Comparison of ENCODE assay signal across 22 mouse cellular contexts in the genomic region with DNA sequence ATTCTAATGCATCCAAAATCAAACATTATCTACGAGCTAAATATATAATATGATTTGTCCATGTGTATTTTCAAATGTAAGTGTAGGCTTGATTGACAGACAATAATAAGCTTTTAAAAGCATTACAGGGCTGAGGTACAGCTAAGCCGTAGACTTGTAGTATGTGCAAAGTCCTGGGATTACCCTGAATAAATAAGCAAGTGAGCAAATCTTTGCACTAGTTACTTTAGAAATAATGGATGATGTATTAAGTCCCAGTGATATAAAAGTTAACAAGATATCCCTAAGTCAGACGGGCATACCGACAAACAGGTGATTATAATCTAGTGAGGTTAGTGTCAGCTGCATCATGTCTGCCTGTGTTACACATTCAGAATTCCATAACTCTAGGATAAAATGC.
DNase-seq lines count a peak whose midpoint lies in the region; ATAC-seq and TF ChIP-seq lines count a peak whose summit lies in the region.
"Had no signal": no experiment of that assay in that cellular context is flagged by ENCODE, and none has a peak within 500 bp of the region (broad histone marks: within the 10 kb centered on the region; RNA-seq: fewer than 3 reads in every experiment).

No protein-coding gene starts in this region.

- peak overlapping the region; percentile 85 for H3K27ac ChIP-seq in liver, adult 2 months (replicated peaks; ENCODE audit: insufficient read depth, low read depth, low read length)
- no peak overlapping the region; the same call in 1 of the 2 replicates for H3K27ac ChIP-seq in liver, embryonic 11.5 days (ENCODE audit: low read depth, low read length)
- H3K27ac ChIP-seq in liver, postnatal 0 days (ENCODE audit: low read depth) = 0 out of 2 replicates have a peak overlapping the region, but pooled peaks have one; percentile 31
- H3K27ac ChIP-seq in liver, embryonic 12.5 days = no peak overlapping the region
- H3K27ac ChIP-seq: embryonic facial prominence, embryonic 13.5 days; embryonic facial prominence, embryonic 15.5 days; forebrain, embryonic 10.5 days; forebrain, embryonic 12.5 days had no signal

- no peaks in the 10 kb centered on the region for H3K27me3 ChIP-seq in liver, adult 2 months (ENCODE audit: control insufficient read depth, insufficient read depth, low read length)
- no peaks in the 10 kb centered on the region for H3K27me3 ChIP-seq in liver, embryonic 11.5 days (replicated peaks; ENCODE audit: control insufficient read depth, insufficient read depth, low read length)
- no peaks in the 10 kb centered on the region for H3K27me3 ChIP-seq in liver, postnatal 0 days (ENCODE audit: insufficient read depth, low read length)
- H3K27me3 ChIP-seq in liver, embryonic 12.5 days (replicated peaks) = no peaks in the 10 kb centered on the region
- H3K27me3 ChIP-seq: embryonic facial prominence, embryonic 13.5 days; embryonic facial prominence, embryonic 15.5 days; forebrain, embryonic 12.5 days had no signal

- H3K4me3 ChIP-seq in liver, adult 2 months (ENCODE audit: insufficient read depth, low read depth, low read length) = no peak overlapping the region
- H3K4me3 ChIP-seq in liver, embryonic 11.5 days (ENCODE audit: low read depth, low read length) = no peak overlapping the region
- no peak overlapping the region for H3K4me3 ChIP-seq in liver, postnatal 0 days (ENCODE audit: low read depth, low read length)
- no peak overlapping the region for H3K4me3 ChIP-seq in liver, embryonic 12.5 days
- H3K4me3 ChIP-seq: embryonic facial prominence, embryonic 13.5 days; embryonic facial prominence, embryonic 15.5 days; erythroblast, embryonic 14.5 days; forebrain, embryonic 10.5 days; forebrain, embryonic 12.5 days had no signal

- no peak for TF ChIP-seq EP300 in liver, postnatal 0 days (IDR thresholded peaks at IDR 0.05; ENCODE audit: low read depth)

- H3K4me2 ChIP-seq in liver, embryonic 11.5 days = no peak overlapping the region
- H3K4me2 ChIP-seq in liver, postnatal 0 days (ENCODE audit: low read depth, low read length) = no peak overlapping the region
- H3K4me2 ChIP-seq in liver, embryonic 12.5 days = no peak overlapping the region
- H3K4me2 ChIP-seq: embryonic facial prominence, embryonic 13.5 days; embryonic facial prominence, embryonic 15.5 days; forebrain, embryonic 12.5 days had no signal

- 34% methylated on average over 4 of the region's 4 CpGs for WGBS in liver, adult 2 months
- 72% methylated on average over 4 of the region's 4 CpGs for WGBS in liver, embryonic 11.5 days
- 56% methylated on average over 4 of the region's 4 CpGs for WGBS in liver, postnatal 0 days (ENCODE audit: insufficient replicate concordance)
- WGBS in liver, embryonic 12.5 days (ENCODE audit: insufficient replicate concordance) = 64% methylated on average over 4 of the region's 4 CpGs

- H3K4me1 ChIP-seq in liver, adult 2 months (ENCODE audit: control insufficient read depth, insufficient read depth, low read length) = peaks cover 17% of the 10 kb centered on the region
- H3K4me1 ChIP-seq in liver, embryonic 11.5 days (replicated peaks; ENCODE audit: control insufficient read depth, insufficient read depth, low read length) = no peaks in the 10 kb centered on the region
- no peaks in the 10 kb centered on the region for H3K4me1 ChIP-seq in liver, postnatal 0 days (ENCODE audit: insufficient read depth)
- no peaks in the 10 kb centered on the region for H3K4me1 ChIP-seq in liver, embryonic 12.5 days
- H3K4me1 ChIP-seq: embryonic facial prominence, embryonic 13.5 days; embryonic facial prominence, embryonic 15.5 days; forebrain, embryonic 10.5 days; forebrain, embryonic 12.5 days had no signal

- no peaks in the 10 kb centered on the region for H3K9me3 ChIP-seq in liver, embryonic 11.5 days (ENCODE audit: control insufficient read depth, low read length)
- no peaks in the 10 kb centered on the region for H3K9me3 ChIP-seq in liver, postnatal 0 days (ENCODE audit: low read length)
- no peaks in the 10 kb centered on the region for H3K9me3 ChIP-seq in liver, embryonic 12.5 days (replicated peaks)
- H3K9me3 ChIP-seq: embryonic facial prominence, embryonic 13.5 days; embryonic facial prominence, embryonic 15.5 days; forebrain, embryonic 10.5 days; forebrain, embryonic 12.5 days had no signal

- DNase-seq in liver, adult 2 months (ENCODE audit: extremely low read depth, low read depth, low spot score) = peak; percentile 90
- DNase-seq in liver, embryonic 11.5 days (ENCODE audit: low spot score) = no peak
- DNase-seq in liver, postnatal 0 days = no peak
- no peak for DNase-seq in retina, embryonic 14.5 days (ENCODE audit: low spot score)
- DNase-seq: adrenal gland, adult 2 months; adrenal gland, postnatal 10 days; adrenal gland, postnatal 25 days; cerebellum, adult 11 months; cerebellum, adult 18-20 months; cerebellum, adult 8-10 months; cerebellum, adult 9-11 months; cerebellum, postnatal 14 days; cerebellum, postnatal 36 days; embryo, embryonic 11 days had no signal

- no peaks in the 10 kb centered on the region for H3K36me3 ChIP-seq in liver, adult 2 months (ENCODE audit: control insufficient read depth, insufficient read depth, low read length)
- H3K36me3 ChIP-seq in liver, embryonic 11.5 days (ENCODE audit: control insufficient read depth, insufficient read depth, low read length) = no peaks in the 10 kb centered on the region
- no peaks in the 10 kb centered on the region for H3K36me3 ChIP-seq in liver, postnatal 0 days (replicated peaks; ENCODE audit: insufficient read depth, low read length)
- no peaks in the 10 kb centered on the region for H3K36me3 ChIP-seq in liver, embryonic 12.5 days
- H3K36me3 ChIP-seq: embryonic facial prominence, embryonic 13.5 days; embryonic facial prominence, embryonic 15.5 days; forebrain, embryonic 10.5 days; forebrain, embryonic 12.5 days had no signal

- H3K79me2 ChIP-seq in liver, adult 2 months (ENCODE audit: control insufficient read depth, insufficient read depth, low read length) = no peaks in the 10 kb centered on the region

- no peak for TF ChIP-seq POLR2A in liver, adult 2 months (IDR thresholded peaks at IDR 0.05; ENCODE audit: extremely low read depth, insufficient read depth, low read length)

- TF ChIP-seq CTCF in liver, adult 2 months (IDR thresholded peaks at IDR 0.05; ENCODE audit: low read depth, low read length) = no peak
- TF ChIP-seq CTCF in liver, postnatal 0 days (IDR thresholded peaks at IDR 0.05; ENCODE audit: low read depth) = no peak

- H3K9ac ChIP-seq in liver, adult 2 months (ENCODE audit: low read depth, low read length) = no peak overlapping the region
- H3K9ac ChIP-seq in liver, embryonic 11.5 days (ENCODE audit: low read depth, low read length) = no peak overlapping the region
- H3K9ac ChIP-seq in liver, postnatal 0 days (replicated peaks) = no peak overlapping the region
- no peak overlapping the region for H3K9ac ChIP-seq in liver, embryonic 12.5 days
- H3K9ac ChIP-seq: embryonic facial prominence, embryonic 13.5 days; embryonic facial prominence, embryonic 15.5 days; forebrain, embryonic 12.5 days had no signal

- ATAC-seq in liver, embryonic 11.5 days (replicated peaks; ENCODE audit: low FRiP score) = no peak
- peak; percentile 70 for ATAC-seq in liver, postnatal 0 days
- ATAC-seq in liver, embryonic 12.5 days = no peak
- ATAC-seq: forebrain, embryonic 14.5 days; forebrain, embryonic 16.5 days had no signal

Comparison
In these comparisons a context has a peak if more than half of its experiments do, and no peak if none do; other contexts are left out.
1. H3K27ac ChIP-seq: peak in liver, adult 2 months (single experiment) and liver, postnatal 0 days (single experiment); none in liver, embryonic 11.5 days (single experiment) and liver, embryonic 12.5 days (single experiment).